ENCODE assay signal across 8 mouse cellular contexts in genomic region chr16:52032376-52033330, GRCm38 (mm10). TPM values are rescaled to one million over a fixed set of nuclear protein-coding genes. Genes with fewer than 3 reads are reported as not detected.
DNase-seq lines count a peak whose midpoint lies in the region; ATAC-seq and TF ChIP-seq lines count a peak whose summit lies in the region.

No protein-coding gene starts in this region.

- no peak for TF ChIP-seq CTCF in ES-Bruce4 (IDR thresholded peaks at IDR 0.05; ENCODE audit: low read depth, low read length)

- no peak for TF ChIP-seq POLR2A in ES-Bruce4 (IDR thresholded peaks at IDR 0.05; ENCODE audit: insufficient read depth, low read length)

- no peaks in the 10 kb centered on the region for H3K9me3 ChIP-seq in heart, embryonic 11.5 days (replicated peaks; ENCODE audit: control insufficient read depth, low read length)
- no peaks in the 10 kb centered on the region for H3K9me3 ChIP-seq in ES-Bruce4 (replicated peaks; ENCODE audit: control insufficient read depth, insufficient read depth, low read length, poor library complexity, severe bottlenecking)
- no peaks in the 10 kb centered on the region for H3K9me3 ChIP-seq in forebrain, embryonic 11.5 days (ENCODE audit: control insufficient read depth, low read length)
- H3K9me3 ChIP-seq in liver, embryonic 11.5 days (ENCODE audit: control insufficient read depth, low read length), result no peaks in the 10 kb centered on the region
- no peaks in the 10 kb centered on the region for H3K9me3 ChIP-seq in stomach, embryonic 15.5 days

- no peak for DNase-seq in heart, postnatal 14 days
- no peak for DNase-seq in forebrain, embryonic 11.5 days (ENCODE audit: low spot score)
- DNase-seq in liver, embryonic 11.5 days (ENCODE audit: low spot score), result no peak
- DNase-seq in spleen, postnatal 36 days (ENCODE audit: low spot score in 2 of 2), result no peak

- intact Hi-C loops in heart, postnatal 14 days (cut with DNase I), result loop anchor here (5.0 kb wide), 3 partner anchors 40 to 145 kb away; no protein-coding TSS in a partner anchor

- no peaks in the 10 kb centered on the region for H3K27me3 ChIP-seq in heart, embryonic 11.5 days (ENCODE audit: control insufficient read depth, insufficient read depth, low read length)
- no peaks in the 10 kb centered on the region for H3K27me3 ChIP-seq in ES-Bruce4 (ENCODE audit: control insufficient read depth, insufficient read depth, low read length, poor library complexity, severe bottlenecking)
- no peaks in the 10 kb centered on the region for H3K27me3 ChIP-seq in forebrain, embryonic 11.5 days (ENCODE audit: control insufficient read depth, insufficient read depth, low read length)
- H3K27me3 ChIP-seq in liver, embryonic 11.5 days (replicated peaks; ENCODE audit: control insufficient read depth, insufficient read depth, low read length), result no peaks in the 10 kb centered on the region
- H3K27me3 ChIP-seq in stomach, embryonic 15.5 days (replicated peaks), result no peaks in the 10 kb centered on the region

- peak overlapping the region; percentile 69 for H3K4me2 ChIP-seq in heart, embryonic 11.5 days
- H3K4me2 ChIP-seq in forebrain, embryonic 11.5 days (ENCODE audit: low read depth, low read length, severe bottlenecking), result peak overlapping the region; percentile 70
- peak overlapping the region; percentile 72 for H3K4me2 ChIP-seq in liver, embryonic 11.5 days
- H3K4me2 ChIP-seq in stomach, embryonic 15.5 days, result peak overlapping the region; percentile 54

- peak overlapping the region; percentile 94 for H3K9ac ChIP-seq in heart, embryonic 11.5 days (ENCODE audit: low read depth, low read length)
- H3K9ac ChIP-seq in ES-Bruce4 (ENCODE audit: low read depth, poor library complexity, severe bottlenecking), result peak overlapping the region; percentile 80
- H3K9ac ChIP-seq in forebrain, embryonic 11.5 days (ENCODE audit: low read length), result peak overlapping the region; percentile 94
- H3K9ac ChIP-seq in liver, embryonic 11.5 days (ENCODE audit: low read depth, low read length), result peak overlapping the region; percentile 94
- peak overlapping the region; percentile 89; the same call in 1 of the 2 replicates for H3K9ac ChIP-seq in stomach, embryonic 15.5 days

- H3K4me1 ChIP-seq in heart, embryonic 11.5 days (ENCODE audit: control insufficient read depth, insufficient read depth, low read length), result peaks cover 17% of the 10 kb centered on the region
- H3K4me1 ChIP-seq in ES-Bruce4 (ENCODE audit: control insufficient read depth, insufficient read depth, low read length), result peaks cover 2% of the 10 kb centered on the region
- H3K4me1 ChIP-seq in forebrain, embryonic 11.5 days (replicated peaks; ENCODE audit: control insufficient read depth, insufficient read depth, low read length), result no peaks in the 10 kb centered on the region; the same call in 1 of the 2 replicates
- no peaks in the 10 kb centered on the region for H3K4me1 ChIP-seq in liver, embryonic 11.5 days (replicated peaks; ENCODE audit: control insufficient read depth, insufficient read depth, low read length)
- peaks cover 6% of the 10 kb centered on the region; the same call in 1 of the 2 replicates for H3K4me1 ChIP-seq in stomach, embryonic 15.5 days

- peaks cover 3% of the 10 kb centered on the region for H3K36me3 ChIP-seq in heart, embryonic 11.5 days (ENCODE audit: control insufficient read depth, insufficient read depth, low read length)
- H3K36me3 ChIP-seq in ES-Bruce4 (ENCODE audit: control insufficient read depth, insufficient read depth, low read length, poor library complexity, severe bottlenecking), result 0 out of 2 replicates have a peak, but pooled peaks cover 3% of the 10 kb centered on the region
- H3K36me3 ChIP-seq in forebrain, embryonic 11.5 days (ENCODE audit: control insufficient read depth, insufficient read depth, low read length), result no peaks in the 10 kb centered on the region; the same call in 1 of the 2 replicates
- no peaks in the 10 kb centered on the region for H3K36me3 ChIP-seq in liver, embryonic 11.5 days (ENCODE audit: control insufficient read depth, insufficient read depth, low read length)
- H3K36me3 ChIP-seq in stomach, embryonic 15.5 days, result no peaks in the 10 kb centered on the region

- WGBS in heart, embryonic 11.5 days (ENCODE audit: insufficient replicate concordance), result 22% methylated on average over 29 of the region's 29 CpGs
- 11% methylated on average over 29 of the region's 29 CpGs for WGBS in forebrain, embryonic 11.5 days
- WGBS in liver, embryonic 11.5 days, result 21% methylated on average over 29 of the region's 29 CpGs
- WGBS in stomach, embryonic 15.5 days, result 16% methylated on average over 29 of the region's 29 CpGs

- ATAC-seq in heart, embryonic 11.5 days (replicated peaks; ENCODE audit: insufficient number of reproducible peaks, low FRiP score, low TSS enrichment), result no peak
- no peak for ATAC-seq in forebrain, embryonic 11.5 days (replicated peaks; ENCODE audit: low FRiP score)
- no peak for ATAC-seq in liver, embryonic 11.5 days (replicated peaks; ENCODE audit: low FRiP score)
- no peak for ATAC-seq in stomach, embryonic 15.5 days (ENCODE audit: insufficient read depth, low FRiP score, low read depth)
- ATAC-seq in monocyte, adult 5-6 weeks (replicated peaks; ENCODE audit: insufficient number of reproducible peaks, low FRiP score, low TSS enrichment, poor library complexity, severe bottlenecking), result no peak

- H3K4me3 ChIP-seq in heart, embryonic 11.5 days (ENCODE audit: low read depth, low read length), result peak overlapping the region; percentile 92
- H3K4me3 ChIP-seq in ES-Bruce4 (ENCODE audit: low read depth, low read length), result peak overlapping the region; percentile 84
- peak overlapping the region; percentile 90 for H3K4me3 ChIP-seq in forebrain, embryonic 11.5 days (ENCODE audit: low read depth, low read length)
- peak overlapping the region; percentile 89 for H3K4me3 ChIP-seq in liver, embryonic 11.5 days (ENCODE audit: low read depth, low read length)
- H3K4me3 ChIP-seq in stomach, embryonic 15.5 days (replicated peaks), result peak overlapping the region; percentile 92

- H3K27ac ChIP-seq in heart, embryonic 11.5 days (ENCODE audit: low read depth, low read length), result peak overlapping the region; percentile 91; the same call in 1 of the 2 replicates
- H3K27ac ChIP-seq in ES-Bruce4 (ENCODE audit: insufficient read depth, low read length), result no peak overlapping the region
- H3K27ac ChIP-seq in forebrain, embryonic 11.5 days (ENCODE audit: low read depth, low read length), result peak overlapping the region; percentile 93; the same call in 1 of the 2 replicates
- no peak overlapping the region for H3K27ac ChIP-seq in liver, embryonic 11.5 days (ENCODE audit: low read depth, low read length)
- H3K27ac ChIP-seq in stomach, embryonic 15.5 days, result peak overlapping the region; percentile 99

- no peak for TF ChIP-seq EP300 in ES-Bruce4 (IDR thresholded peaks at IDR 0.05; ENCODE audit: insufficient read depth, low read depth, low read length)

RNA-seq across cellular contexts. Expression of gene Cblb, which starts 1.6 kb away (rescaled TPM):
- polyA plus RNA-seq in heart, embryonic 11.5 days (2014; fragmentation: Nextera tagmentation; extraction: Ambion mirVana), result 15.3 and 17.4 TPM in 2 replicates
- total RNA-seq in heart, postnatal 14 days (2021), result 10 to 100 TPM; 17.5 to 17.7 TPM
- polyA plus RNA-seq in ES-Bruce4 (2011; ENCODE audit: insufficient read depth, insufficient read length, low read depth, missing spikeins), result 19.8 and 21.1 TPM in 2 replicates
- 41.9 and 42.9 TPM in 2 replicates for polyA plus RNA-seq in forebrain, embryonic 11.5 days (2014; fragmentation: Nextera tagmentation; extraction: Ambion mirVana)
- polyA plus RNA-seq in liver, embryonic 11.5 days (2014; fragmentation: Nextera tagmentation; extraction: Ambion mirVana), result 10.6 and 11.1 TPM in 2 replicates
- 8.1 and 10.6 TPM in 2 replicates for polyA plus RNA-seq in stomach, embryonic 15.5 days (2015; fragmentation: Nextera tagmentation; extraction: Ambion mirVana)
- total RNA-seq in monocyte, adult 5-6 weeks (2017), result 46.9 to 126 TPM (median 61.3 TPM) in 3 replicates

Comparison
In these comparisons a context has a peak if more than half of its experiments do, and no peak if none do; other contexts are left out.
1. H3K27ac ChIP-seq: peak in heart, embryonic 11.5 days (single experiment), forebrain, embryonic 11.5 days (single experiment) and stomach, embryonic 15.5 days (single experiment); none in ES-Bruce4 (single experiment) and liver, embryonic 11.5 days (single experiment).
2. Peak in every context shown above with its lines, with median percentiles within 50 percentile points of each other: H3K4me2 ChIP-seq, H3K4me3 ChIP-seq and H3K9ac ChIP-seq.